ENCODE assay signal across 25 mouse cellular contexts in genomic region chr11:6644566-6644965, GRCm38 (mm10). TPM values are rescaled to one million over a fixed set of nuclear protein-coding genes. Genes with fewer than 3 reads are reported as not detected.
A peak's percentile ranks its signal among the peaks of the same experiment; 100 is the strongest.
DNase-seq lines count a peak whose midpoint lies in the region; ATAC-seq and TF ChIP-seq lines count a peak whose summit lies in the region.
"Had no signal": no experiment of that assay in that cellular context is flagged by ENCODE, and none has a peak within 500 bp of the region (broad histone marks: within the 10 kb centered on the region; RNA-seq: fewer than 3 reads in every experiment).

No protein-coding gene starts in this region.

- H3K27me3 ChIP-seq in forebrain, postnatal 0 days (ENCODE audit: insufficient read depth, low read length): no peaks in the 10 kb centered on the region
- no peaks in the 10 kb centered on the region for H3K27me3 ChIP-seq in forebrain, embryonic 10.5 days (ENCODE audit: poor library complexity, severe bottlenecking)
- no peaks in the 10 kb centered on the region for H3K27me3 ChIP-seq in testis, adult 2 months (ENCODE audit: control insufficient read depth, insufficient read depth, low read length)
- H3K27me3 ChIP-seq: forebrain, embryonic 12.5 days; limb, embryonic 13.5 days; lung, embryonic 15.5 days had no signal

- no peak for TF ChIP-seq POLR2A in testis, adult 2 months (IDR thresholded peaks at IDR 0.05; ENCODE audit: control insufficient read depth, low read depth, low read length)

- no peaks in the 10 kb centered on the region for H3K9me3 ChIP-seq in forebrain, postnatal 0 days (ENCODE audit: low read length)
- H3K9me3 ChIP-seq in forebrain, embryonic 10.5 days: no peaks in the 10 kb centered on the region
- H3K9me3 ChIP-seq: forebrain, embryonic 12.5 days; G1E; limb, embryonic 13.5 days; lung, embryonic 15.5 days had no signal

- H3K36me3 ChIP-seq in forebrain, postnatal 0 days (ENCODE audit: insufficient read depth): no peaks in the 10 kb centered on the region
- H3K36me3 ChIP-seq in forebrain, embryonic 10.5 days (replicated peaks): no peaks in the 10 kb centered on the region
- H3K36me3 ChIP-seq in testis, adult 2 months (ENCODE audit: control insufficient read depth, insufficient read depth, low read length): no peaks in the 10 kb centered on the region
- H3K36me3 ChIP-seq: forebrain, embryonic 12.5 days; G1E; limb, embryonic 13.5 days; lung, embryonic 15.5 days had no signal

- no peak overlapping the region for H3K9ac ChIP-seq in forebrain, postnatal 0 days
- H3K9ac ChIP-seq: forebrain, embryonic 12.5 days; limb, embryonic 13.5 days; liver, embryonic 14.5 days; lung, embryonic 15.5 days had no signal

- ATAC-seq in forebrain, postnatal 0 days: peak; percentile 14; the same call in 1 of the 2 replicates
- ATAC-seq: activated CD4-positive, CD25-positive, alpha-beta regulatory T cell, adult 4 months; intestine, embryonic 16.5 days had no signal

- H3K4me3 ChIP-seq in forebrain, postnatal 0 days (ENCODE audit: low read depth, low read length): no peak overlapping the region
- no peak overlapping the region for H3K4me3 ChIP-seq in forebrain, embryonic 10.5 days
- H3K4me3 ChIP-seq in testis, adult 2 months (ENCODE audit: control insufficient read depth, low read depth, low read length): peak overlapping the region; percentile 44
- H3K4me3 ChIP-seq: forebrain, embryonic 12.5 days; limb, embryonic 13.5 days; lung, embryonic 15.5 days had no signal

- no peak overlapping the region for H3K4me2 ChIP-seq in forebrain, postnatal 0 days (ENCODE audit: low read depth)
- H3K4me2 ChIP-seq: forebrain, embryonic 12.5 days; limb, embryonic 13.5 days; lung, embryonic 15.5 days had no signal

- no peak for DNase-seq in forebrain, postnatal 0 days
- DNase-seq in forebrain, embryonic 10.5 days (ENCODE audit: extremely low spot score, low spot score): no peak
- peak; percentile 10 for DNase-seq in lung, postnatal 10 days
- DNase-seq in lung, postnatal 4 days: no peak
- DNase-seq in testis, postnatal 14 days (ENCODE audit: low spot score): no peak
- DNase-seq in right cerebral cortex, postnatal 10 days (ENCODE audit: low spot score in 2 of 2): no peak
- DNase-seq: adrenal gland, postnatal 10 days; cerebellum, adult 11-12 months; cerebellum, postnatal 25 days; embryo, embryonic 11 days; gastrocnemius, postnatal 36 days; thymus, postnatal 36 days had no signal

- 72% methylated on average over 6 of the region's 6 CpGs for WGBS in forebrain, postnatal 0 days
- 85% methylated on average over 6 of the region's 6 CpGs for whole genome bisulfite sequencing in forebrain, embryonic 10.5 days

- no peak for TF ChIP-seq CTCF in forebrain, postnatal 0 days (IDR thresholded peaks at IDR 0.05; ENCODE audit: low read depth)
- TF ChIP-seq CTCF in testis, adult 2 months (IDR thresholded peaks at IDR 0.05; ENCODE audit: control insufficient read depth, insufficient read depth, insufficient replicate concordance, low read depth, low read length): no peak

- no peaks in the 10 kb centered on the region for H3K4me1 ChIP-seq in forebrain, postnatal 0 days (ENCODE audit: insufficient read depth)
- no peaks in the 10 kb centered on the region for H3K4me1 ChIP-seq in forebrain, embryonic 10.5 days
- H3K4me1 ChIP-seq in testis, adult 2 months (ENCODE audit: control insufficient read depth, insufficient read depth, low read length): peaks cover 5% of the 10 kb centered on the region; the same call in 1 of the 2 replicates
- H3K4me1 ChIP-seq: forebrain, embryonic 12.5 days; limb, embryonic 13.5 days; lung, embryonic 15.5 days had no signal

- no peak overlapping the region for H3K27ac ChIP-seq in forebrain, postnatal 0 days (ENCODE audit: low read depth, low read length)
- H3K27ac ChIP-seq in forebrain, embryonic 10.5 days: no peak overlapping the region
- H3K27ac ChIP-seq in testis, adult 2 months (ENCODE audit: control insufficient read depth, insufficient read depth, low read depth, low read length): no peak overlapping the region
- H3K27ac ChIP-seq: forebrain, embryonic 12.5 days; limb, embryonic 13.5 days; liver, embryonic 14.5 days; lung, embryonic 15.5 days had no signal

RNA-seq across cellular contexts. Expression of gene Wap, which starts 6.1 kb away (rescaled TPM):
- total RNA-seq in forebrain, postnatal 0 days (2014; rRNA removed): not detected in 2 replicates
- not detected in 2 replicates for polyA plus RNA-seq in forebrain, postnatal 0 days (2015; fragmentation: Nextera tagmentation; extraction: Ambion mirVana)
- not detected in 2 replicates for polyA plus RNA-seq in forebrain, embryonic 10.5 days (2016; fragmentation: Nextera tagmentation; extraction: Ambion mirVana)
- polyA plus RNA-seq in testis, adult 2 months (2012; rRNA removed): 0.32 TPM in 1 of 2 replicates, not detected in the other
- total RNA-seq: adrenal gland, postnatal 10 days; G1E; gastrocnemius, postnatal 36 days; hematopoietic stem cell, adult 5-6 weeks; layer of hippocampus, postnatal 10 days had no signal
- polyA plus RNA-seq: activated CD4-positive, CD25-positive, alpha-beta regulatory T cell, adult 4 months; forebrain, embryonic 12.5 days; G1E; heart, embryonic 16.5 days; intestine, embryonic 16.5 days; kidney, embryonic 16.5 days; large intestine, adult 2 months; limb, embryonic 13.5 days; liver, embryonic 14.5 days; lung, embryonic 15.5 days had no signal

RNA-seq across cellular contexts. Expression of gene Ramp3, which starts 13.8 kb away (rescaled TPM):
- total RNA-seq in forebrain, postnatal 0 days (2014; rRNA removed): 12.9 and 21.1 TPM in 2 replicates
- polyA plus RNA-seq in forebrain, postnatal 0 days (2015; fragmentation: Nextera tagmentation; extraction: Ambion mirVana): 17.6 and 20.0 TPM in 2 replicates
- polyA plus RNA-seq in forebrain, embryonic 10.5 days (2016; fragmentation: Nextera tagmentation; extraction: Ambion mirVana): 5.4 and 5.6 TPM in 2 replicates
- 11.2 and 15.2 TPM in 2 replicates for polyA plus RNA-seq in testis, adult 2 months (2012; rRNA removed)
- total RNA-seq: G1E; hematopoietic stem cell, adult 5-6 weeks had no signal
- polyA plus RNA-seq: G1E had no signal

RNA-seq across cellular contexts. Expression of gene Tbrg4, which starts 18.7 kb away (rescaled TPM):
- total RNA-seq in forebrain, postnatal 0 days (2014; rRNA removed): 32.2 and 41.9 TPM in 2 replicates
- polyA plus RNA-seq in forebrain, postnatal 0 days (2015; fragmentation: Nextera tagmentation; extraction: Ambion mirVana): 30.9 and 31.6 TPM in 2 replicates
- polyA plus RNA-seq in forebrain, embryonic 10.5 days (2016; fragmentation: Nextera tagmentation; extraction: Ambion mirVana): 71.2 and 80.0 TPM in 2 replicates
- 57.1 and 66.9 TPM in 2 replicates for polyA plus RNA-seq in testis, adult 2 months (2012; rRNA removed)

RNA-seq across cellular contexts. Expression of gene Nacad, which starts 38.7 kb away (rescaled TPM):
- total RNA-seq in forebrain, postnatal 0 days (2014; rRNA removed): 69.4 and 75.6 TPM in 2 replicates
- polyA plus RNA-seq in forebrain, postnatal 0 days (2015; fragmentation: Nextera tagmentation; extraction: Ambion mirVana): 46.4 and 61.3 TPM in 2 replicates
- 6.2 and 7.1 TPM in 2 replicates for polyA plus RNA-seq in forebrain, embryonic 10.5 days (2016; fragmentation: Nextera tagmentation; extraction: Ambion mirVana)
- polyA plus RNA-seq in testis, adult 2 months (2012; rRNA removed): 1.0 and 1.4 TPM in 2 replicates
- polyA plus RNA-seq: activated CD4-positive, CD25-positive, alpha-beta regulatory T cell, adult 4 months; G1E had no signal
